Mouse (Mus musculus): ENCODE results near the gene Prkch.

Gene Prkch

GRCm38 (mm10) chr12:73802379-73803057 lies 217.9 kb downstream of the Prkch start:
- Histone ChIP-seq H3K4me1 (replicated peaks; ENCODE audit: low read depth, low read length) (no peaks in the 10 kb centered on the region), H3K4me3 (replicated peaks; ENCODE audit: low read length) (no peak overlapping the region), H3K9me3 (ENCODE audit: low read length) (no peaks in the 10 kb centered on the region), H3K27me3 (ENCODE audit: insufficient read depth, low read length) (no peaks in the 10 kb centered on the region), H3K36me3 (ENCODE audit: insufficient read depth, low read length) (no peaks in the 10 kb centered on the region)
- no peak for TF ChIP-seq CTCF (conservative IDR thresholded peaks at IDR 0.05; ENCODE audit: low read length)
- no peak for TF ChIP-seq NANOG (IDR thresholded peaks at IDR 0.05; ENCODE audit: borderline replicate concordance, low read length)
- no peak for TF ChIP-seq POU5F1 (IDR thresholded peaks at IDR 0.05; ENCODE audit: borderline replicate concordance, low read length)

GRCm38 (mm10) chr12:73803946-73804345 lies 219.3 kb downstream of the Prkch start:
- no peaks in the 10 kb centered on the region for H3K36me3 ChIP-seq (ENCODE audit: insufficient read depth, low read length)
- TF ChIP-seq NANOG (IDR thresholded peaks at IDR 0.05; ENCODE audit: borderline replicate concordance, low read length) (no peak), POU5F1 (IDR thresholded peaks at IDR 0.05; ENCODE audit: borderline replicate concordance, low read length) (no peak), CTCF (conservative IDR thresholded peaks at IDR 0.05; ENCODE audit: low read length) (no peak)
- no peaks in the 10 kb centered on the region for H3K9me3 ChIP-seq (ENCODE audit: low read length)
- no peaks in the 10 kb centered on the region for H3K4me1 ChIP-seq (replicated peaks; ENCODE audit: low read depth, low read length)
- no peaks in the 10 kb centered on the region for H3K27me3 ChIP-seq (ENCODE audit: insufficient read depth, low read length)
- H3K4me3 ChIP-seq (replicated peaks; ENCODE audit: low read length) = no peak overlapping the region

- Histone ChIP-seq H3K36me3 (ENCODE audit: insufficient read depth, low read length) (no peaks in the 10 kb centered on the region), H3K9me3 (ENCODE audit: low read length) (no peaks in the 10 kb centered on the region), H3K27me3 (ENCODE audit: insufficient read depth, low read length) (no peaks in the 10 kb centered on the region), H3K4me3 (replicated peaks; ENCODE audit: low read length) (no peak overlapping the region), H3K4me1 (replicated peaks; ENCODE audit: low read depth, low read length) (no peaks in the 10 kb centered on the region)
- TF ChIP-seq CTCF (conservative IDR thresholded peaks at IDR 0.05; ENCODE audit: low read length) (no peak), POU5F1 (IDR thresholded peaks at IDR 0.05; ENCODE audit: borderline replicate concordance, low read length) (no peak), NANOG (IDR thresholded peaks at IDR 0.05; ENCODE audit: borderline replicate concordance, low read length) (no peak)
Measured at GRCm38 (mm10) chr12:73805541-73805940, 220.9 kb downstream of the Prkch start.

- Histone ChIP-seq H3K4me3 (replicated peaks; ENCODE audit: low read length) (no peak overlapping the region), H3K27me3 (ENCODE audit: insufficient read depth, low read length) (no peaks in the 10 kb centered on the region; the same call in 1 of the 2 replicates), H3K36me3 (ENCODE audit: insufficient read depth, low read length) (no peaks in the 10 kb centered on the region), H3K4me1 (replicated peaks; ENCODE audit: low read depth, low read length) (no peaks in the 10 kb centered on the region), H3K9me3 (ENCODE audit: low read length) (no peaks in the 10 kb centered on the region)
- TF ChIP-seq NANOG (IDR thresholded peaks at IDR 0.05; ENCODE audit: borderline replicate concordance, low read length) (no peak), CTCF (conservative IDR thresholded peaks at IDR 0.05; ENCODE audit: low read length) (no peak), POU5F1 (IDR thresholded peaks at IDR 0.05; ENCODE audit: borderline replicate concordance, low read length) (no peak)
Measured at GRCm38 (mm10) chr12:73806003-73806402, 221.4 kb downstream of the Prkch start.

GRCm38 (mm10) chr12:73807228-73807627 lies 222.6 kb downstream of the Prkch start:
- TF ChIP-seq POU5F1 (IDR thresholded peaks at IDR 0.05; ENCODE audit: borderline replicate concordance, low read length) (no peak), NANOG (IDR thresholded peaks at IDR 0.05; ENCODE audit: borderline replicate concordance, low read length) (no peak), CTCF (conservative IDR thresholded peaks at IDR 0.05; ENCODE audit: low read length) (no peak)
- H3K4me3 ChIP-seq (replicated peaks; ENCODE audit: low read length) = no peak overlapping the region
- no peaks in the 10 kb centered on the region for H3K36me3 ChIP-seq (ENCODE audit: insufficient read depth, low read length)
- H3K4me1 ChIP-seq (replicated peaks; ENCODE audit: low read depth, low read length) = no peaks in the 10 kb centered on the region
- no peaks in the 10 kb centered on the region for H3K9me3 ChIP-seq (ENCODE audit: low read length)
- H3K27me3 ChIP-seq (ENCODE audit: insufficient read depth, low read length) = no peaks in the 10 kb centered on the region; the same call in 1 of the 2 replicates

GRCm38 (mm10) chr12:73810041-73810795 lies 225.6 kb downstream of the Prkch start:
- Histone ChIP-seq H3K36me3 (ENCODE audit: insufficient read depth, low read length) (no peaks in the 10 kb centered on the region), H3K9me3 (ENCODE audit: low read length) (no peaks in the 10 kb centered on the region), H3K4me3 (replicated peaks; ENCODE audit: low read length) (no peak overlapping the region), H3K4me1 (replicated peaks; ENCODE audit: low read depth, low read length) (no peaks in the 10 kb centered on the region), H3K27me3 (ENCODE audit: insufficient read depth, low read length) (no peaks in the 10 kb centered on the region; the same call in 1 of the 2 replicates)
- no peak for TF ChIP-seq POU5F1 (IDR thresholded peaks at IDR 0.05; ENCODE audit: borderline replicate concordance, low read length)
- TF ChIP-seq NANOG (IDR thresholded peaks at IDR 0.05; ENCODE audit: borderline replicate concordance, low read length) = no peak
- no peak for TF ChIP-seq CTCF (conservative IDR thresholded peaks at IDR 0.05; ENCODE audit: low read length)

GRCm38 (mm10) chr12:73810903-73811302 lies 226.3 kb downstream of the Prkch start:
- Histone ChIP-seq H3K27me3 (ENCODE audit: insufficient read depth, low read length) (no peaks in the 10 kb centered on the region; the same call in 1 of the 2 replicates), H3K4me1 (replicated peaks; ENCODE audit: low read depth, low read length) (no peaks in the 10 kb centered on the region), H3K9me3 (ENCODE audit: low read length) (no peaks in the 10 kb centered on the region), H3K36me3 (ENCODE audit: insufficient read depth, low read length) (no peaks in the 10 kb centered on the region), H3K4me3 (replicated peaks; ENCODE audit: low read length) (no peak overlapping the region)
- TF ChIP-seq CTCF (conservative IDR thresholded peaks at IDR 0.05; ENCODE audit: low read length) (no peak), POU5F1 (IDR thresholded peaks at IDR 0.05; ENCODE audit: borderline replicate concordance, low read length) (no peak), NANOG (IDR thresholded peaks at IDR 0.05; ENCODE audit: borderline replicate concordance, low read length) (no peak)

- H3K4me3 ChIP-seq (replicated peaks; ENCODE audit: low read length) = no peak overlapping the region
- no peaks in the 10 kb centered on the region for H3K4me1 ChIP-seq (replicated peaks; ENCODE audit: low read depth, low read length)
- no peaks in the 10 kb centered on the region for H3K9me3 ChIP-seq (ENCODE audit: low read length)
- TF ChIP-seq CTCF (conservative IDR thresholded peaks at IDR 0.05; ENCODE audit: low read length) (no peak), POU5F1 (IDR thresholded peaks at IDR 0.05; ENCODE audit: borderline replicate concordance, low read length) (no peak), NANOG (IDR thresholded peaks at IDR 0.05; ENCODE audit: borderline replicate concordance, low read length) (no peak)
- no peaks in the 10 kb centered on the region for H3K36me3 ChIP-seq (ENCODE audit: insufficient read depth, low read length)
- no peaks in the 10 kb centered on the region; the same call in 1 of the 2 replicates for H3K27me3 ChIP-seq (ENCODE audit: insufficient read depth, low read length)
Measured at GRCm38 (mm10) chr12:73812198-73812597, 227.6 kb downstream of the Prkch start.

All from E14TG2a.4 (cell line).